Mouse (Mus musculus) ES-Bruce4 (cell line): ENCODE measurements around the gene Plek2.

Source experiments
- CTCF ChIP-seq: IDR thresholded peaks from one replicate; pipeline ENCODE4 v1.8.1; 2011; ENCODE audit warnings: low read depth, low read length
- POLR2A ChIP-seq: IDR thresholded peaks from one replicate; pipeline ENCODE4 v1.8.1; 2011; ENCODE audit warnings: low read length; ENCODE audit not compliant: insufficient read depth

DNA sequence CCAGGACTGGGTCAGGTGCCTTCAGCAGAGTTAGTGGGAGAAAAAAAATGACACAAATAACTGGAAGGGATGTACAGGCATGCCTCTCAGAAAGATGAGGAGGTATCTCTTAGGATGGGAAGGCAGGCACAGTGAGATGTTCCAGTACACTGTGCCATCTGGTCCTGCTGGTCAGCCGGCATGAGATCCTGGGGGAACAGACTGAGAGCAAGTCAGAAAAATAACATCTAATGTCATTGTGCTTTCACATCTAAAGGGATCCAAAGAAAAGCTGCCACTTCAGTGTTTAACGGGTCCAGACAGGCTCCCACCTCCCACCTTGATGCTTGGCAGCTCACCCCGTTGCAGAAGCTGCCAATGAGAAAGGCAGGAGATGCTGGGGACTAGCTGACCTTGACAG, 45.7 kb upstream of the Plek2 start:
- TF ChIP-seq CTCF (no peak), POLR2A (no peak)
